Mouse (Mus musculus) naive thymus-derived CD4-positive, alpha-beta T cell, adult 2 months (primary cell): ENCODE measurements around the gene Ube2i.

Source experiments
- DNase-seq: peaks from one replicate; pipeline ENCODE4 v3.0.0-alpha.2; 2011; ENCODE audit warnings: low read depth

Gene Ube2i

GRCm38 (mm10) chr17:25274571-25275346 lies at the start of gene Ube2i:
TSS of gene Ube2i (minus strand) at chr17:25274622.
- DNase-seq = no peak

GRCm38 (mm10) chr17:25322930-25323329 lies 48.5 kb upstream of the Ube2i start:
- DNase-seq = no peak

- no peak for DNase-seq
Measured at GRCm38 (mm10) chr17:25320819-25321218, 46.4 kb upstream of the Ube2i start.

- DNase-seq = no peak
Measured at GRCm38 (mm10) chr17:25318354-25318753, 43.9 kb upstream of the Ube2i start, which contains the start of gene Prss29. TSS of gene Prss29 (plus strand) at chr17:25318654.

- no peak for DNase-seq
Measured at GRCm38 (mm10) chr17:25308346-25308745, 33.9 kb upstream of the Ube2i start, which contains the start of gene Prss28. TSS of gene Prss28 (plus strand) at chr17:25308646.

- no peak for DNase-seq
Measured at GRCm38 (mm10) chr17:25298094-25298493, 23.7 kb upstream of the Ube2i start, which contains the start of gene Prss34. TSS of gene Prss34 (plus strand) at chr17:25298394.

GRCm38 (mm10) chr17:25294111-25294510 lies 19.7 kb upstream of the Ube2i start:
- no peak for DNase-seq

GRCm38 (mm10) chr17:25293495-25293894 lies 19.1 kb upstream of the Ube2i start:
- DNase-seq = no peak

GRCm38 (mm10) chr17:25290411-25290810 lies 16.0 kb upstream of the Ube2i start:
- DNase-seq = no peak

GRCm38 (mm10) chr17:25288842-25289241 lies 14.4 kb upstream of the Ube2i start:
- DNase-seq = peak; percentile 57

- DNase-seq = peak; percentile 89
Measured at GRCm38 (mm10) chr17:25285033-25285432, 10.6 kb upstream of the Ube2i start.

- peak; percentile 42 for DNase-seq
Measured at GRCm38 (mm10) chr17:25282133-25282532, 7.7 kb upstream of the Ube2i start.

GRCm38 (mm10) chr17:25275833-25276232 lies 1.4 kb upstream of the Ube2i start:
- no peak for DNase-seq

GRCm38 (mm10) chr17:25273706-25274501 lies 518 bp downstream of the Ube2i start:
- peak; percentile 100 for DNase-seq

- no peak for DNase-seq
Measured at GRCm38 (mm10) chr17:25272951-25273705, 1.3 kb downstream of the Ube2i start.

GRCm38 (mm10) chr17:25272326-25272725 lies 2.1 kb downstream of the Ube2i start:
- no peak for DNase-seq

GRCm38 (mm10) chr17:25270795-25271335 lies 3.6 kb downstream of the Ube2i start:
- DNase-seq = no peak

- no peak for DNase-seq
Measured at GRCm38 (mm10) chr17:25264453-25264852, 10.0 kb downstream of the Ube2i start.

GRCm38 (mm10) chr17:25257804-25258261 lies 16.6 kb downstream of the Ube2i start:
- peak; percentile 75 for DNase-seq

- peak; percentile 42 for DNase-seq
Measured at GRCm38 (mm10) chr17:25256140-25256754, 18.2 kb downstream of the Ube2i start, which contains the start of gene Baiap3. TSS of gene Baiap3 (minus strand) at chr17:25256364.

GRCm38 (mm10) chr17:25255110-25255509 lies 19.3 kb downstream of the Ube2i start:
- DNase-seq = peak; percentile 61
